Mouse (Mus musculus): Measurements from ENCODE around the gene Tmem25. TPM values are rescaled to one million over a fixed set of nuclear protein-coding genes. Genes with fewer than 3 reads are reported as not detected.

The Tmem25 gene
- polyA plus RNA-seq (2016; fragmentation: Nextera tagmentation; extraction: Ambion mirVana) = 3.8 and 4.1 TPM in 2 replicates

DNA sequence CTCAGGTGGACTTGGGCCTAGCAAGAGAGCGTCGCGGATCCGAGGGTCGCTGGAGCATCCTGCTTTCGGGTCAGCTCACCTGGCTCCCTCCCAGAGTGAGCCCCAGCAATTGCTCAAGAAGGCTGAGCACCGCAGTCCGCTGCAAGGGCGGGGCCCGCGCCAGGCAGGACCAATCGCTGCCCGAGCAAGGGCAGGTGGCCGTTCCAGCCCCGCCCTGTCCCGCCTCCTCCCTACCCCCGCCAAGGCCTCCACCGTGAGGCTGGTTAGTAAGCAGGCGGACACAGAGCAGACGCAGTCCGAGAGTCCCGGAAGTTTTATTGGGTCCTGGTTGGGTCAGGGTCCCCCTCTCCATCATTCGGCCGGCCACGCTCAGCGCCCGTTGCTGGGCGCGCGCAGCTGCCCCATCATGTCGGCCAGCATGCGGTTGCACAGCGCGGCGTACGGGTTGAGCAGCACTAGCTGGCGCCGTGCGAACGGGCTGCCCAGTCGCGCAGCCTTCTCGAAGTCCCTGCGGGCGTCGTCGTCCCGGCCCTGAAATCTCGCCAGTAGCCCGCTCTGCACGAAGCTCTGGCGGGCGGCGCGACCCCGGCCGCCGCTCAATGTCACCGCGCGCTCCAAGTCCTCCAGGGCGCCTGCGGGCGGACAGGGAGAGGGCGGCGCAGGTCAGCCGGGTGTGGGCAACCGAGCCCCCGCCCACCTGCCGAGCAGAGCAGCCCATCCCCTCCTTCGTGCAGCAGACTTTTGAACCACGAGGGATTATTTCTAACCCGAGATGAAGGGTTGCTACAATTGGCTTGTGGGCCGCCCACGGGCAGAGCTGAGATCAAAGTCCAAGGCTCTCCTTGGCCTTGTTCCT lies at the start of gene Tmem25:
Tmem25 (minus strand) TSS at position 206 of the 856 bp plus-strand sequence.
- H3K9ac ChIP-seq = peak within 1 kb of the TSS; percentile 52
- H3K9me3 ChIP-seq = no peaks in the 10 kb centered on the region
- H3K27me3 ChIP-seq = peaks cover 12% of the 10 kb centered on the region
- WGBS = under 1% methylated on average over 75 of the region's 75 CpGs
- H3K27ac ChIP-seq = 0 out of 2 replicates have a peak within 1 kb of the TSS, but pooled peaks have one; percentile 41
- H3K4me3 ChIP-seq = peak within 1 kb of the TSS; percentile 52
- ATAC-seq (ENCODE audit: insufficient number of reproducible peaks, insufficient read depth, low FRiP score, low TSS enrichment) = peak; percentile 94
- peaks cover 13% of the 10 kb centered on the region for H3K4me1 ChIP-seq
- H3K4me2 ChIP-seq (replicated peaks) = peak within 1 kb of the TSS; percentile 95
- H3K36me3 ChIP-seq = no peaks in the 10 kb centered on the region

DNA sequence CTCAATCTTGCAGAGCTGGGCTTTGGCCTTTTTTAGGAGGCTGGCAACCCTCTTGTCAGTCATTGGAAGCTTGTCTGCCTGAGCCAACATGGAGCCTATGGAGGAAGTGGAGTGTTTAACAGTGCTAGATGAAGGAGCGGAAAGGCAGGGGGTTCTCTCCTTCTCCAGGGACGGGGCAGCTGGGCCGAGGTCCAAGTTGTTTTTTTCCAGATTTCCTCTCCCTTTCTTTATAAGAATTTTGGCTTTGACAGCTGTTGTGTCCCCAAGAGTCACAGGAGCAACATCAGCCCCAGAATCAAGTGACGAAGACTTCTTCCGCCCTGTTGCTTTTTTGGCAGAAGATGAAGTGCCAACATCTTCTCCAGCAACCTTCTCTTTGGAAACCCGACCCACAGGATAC lies 48.3 kb upstream of the Tmem25 start:
- H3K4me2 ChIP-seq (replicated peaks) = no peak overlapping the region
- ATAC-seq (ENCODE audit: insufficient number of reproducible peaks, insufficient read depth, low FRiP score, low TSS enrichment) = no peak
- 94% methylated on average over 6 of the region's 6 CpGs for WGBS
- H3K4me3 ChIP-seq = no peak overlapping the region
- no peak overlapping the region for H3K27ac ChIP-seq
- no peak overlapping the region for H3K9ac ChIP-seq
- peaks cover 73% of the 10 kb centered on the region for H3K36me3 ChIP-seq
- no peaks in the 10 kb centered on the region for H3K9me3 ChIP-seq
- no peaks in the 10 kb centered on the region for H3K27me3 ChIP-seq
- H3K4me1 ChIP-seq = no peaks in the 10 kb centered on the region

DNA sequence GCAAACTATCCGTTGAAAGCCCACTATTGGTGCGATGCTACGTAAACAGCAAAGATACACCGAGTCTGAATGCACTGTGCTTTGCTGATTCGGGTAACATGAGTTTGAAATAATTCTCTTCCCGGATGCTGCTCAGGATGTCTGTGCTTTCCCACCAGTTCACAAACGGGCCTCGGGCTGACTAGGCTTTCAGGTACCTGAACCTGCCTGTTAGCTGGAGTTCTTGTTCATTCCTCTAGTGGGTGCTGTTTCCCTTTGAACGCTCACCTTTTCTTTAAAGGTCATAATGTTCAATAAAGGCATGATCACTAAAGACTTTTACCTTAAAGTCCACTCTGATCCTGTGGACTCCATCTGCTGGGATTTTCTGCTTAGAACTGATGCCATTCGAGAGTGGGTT lies 42.1 kb upstream of the Tmem25 start:
- H3K4me1 ChIP-seq = no peaks in the 10 kb centered on the region
- peaks cover 80% of the 10 kb centered on the region for H3K36me3 ChIP-seq
- no peak overlapping the region for H3K4me2 ChIP-seq (replicated peaks)
- 90% methylated on average over 10 of the region's 10 CpGs for WGBS
- no peaks in the 10 kb centered on the region for H3K27me3 ChIP-seq
- H3K27ac ChIP-seq = no peak overlapping the region
- no peak for ATAC-seq (ENCODE audit: insufficient number of reproducible peaks, insufficient read depth, low FRiP score, low TSS enrichment)
- H3K9me3 ChIP-seq = no peaks in the 10 kb centered on the region
- H3K4me3 ChIP-seq = no peak overlapping the region
- H3K9ac ChIP-seq = no peak overlapping the region

DNA sequence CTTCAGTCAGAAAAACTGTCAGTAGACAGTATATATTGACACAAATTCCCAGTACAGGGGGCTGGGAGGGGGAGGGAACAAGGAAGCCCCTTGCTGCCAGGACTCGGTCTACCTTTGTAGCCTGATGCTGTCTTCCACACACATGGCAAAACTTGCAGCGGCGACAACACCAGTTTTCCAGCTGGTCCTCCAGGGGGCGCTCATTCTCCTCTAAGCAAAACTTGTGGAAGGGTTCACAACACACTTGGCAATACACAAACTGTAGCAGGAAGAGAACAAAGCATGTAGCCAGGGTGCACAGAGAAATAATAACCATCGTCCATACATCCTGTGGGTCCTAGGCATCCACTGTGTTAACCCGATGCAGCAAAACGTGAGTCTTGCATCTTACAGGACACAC lies 37.3 kb upstream of the Tmem25 start:
- no peak overlapping the region for H3K27ac ChIP-seq
- H3K27me3 ChIP-seq = no peaks in the 10 kb centered on the region
- WGBS = 54% methylated on average over 7 of the region's 7 CpGs
- H3K9me3 ChIP-seq = no peaks in the 10 kb centered on the region
- no peak overlapping the region for H3K4me3 ChIP-seq
- no peak overlapping the region for H3K9ac ChIP-seq
- no peak overlapping the region for H3K4me2 ChIP-seq (replicated peaks)
- H3K4me1 ChIP-seq = no peaks in the 10 kb centered on the region
- peaks cover 81% of the 10 kb centered on the region for H3K36me3 ChIP-seq
- ATAC-seq (ENCODE audit: insufficient number of reproducible peaks, insufficient read depth, low FRiP score, low TSS enrichment) = no peak

DNA sequence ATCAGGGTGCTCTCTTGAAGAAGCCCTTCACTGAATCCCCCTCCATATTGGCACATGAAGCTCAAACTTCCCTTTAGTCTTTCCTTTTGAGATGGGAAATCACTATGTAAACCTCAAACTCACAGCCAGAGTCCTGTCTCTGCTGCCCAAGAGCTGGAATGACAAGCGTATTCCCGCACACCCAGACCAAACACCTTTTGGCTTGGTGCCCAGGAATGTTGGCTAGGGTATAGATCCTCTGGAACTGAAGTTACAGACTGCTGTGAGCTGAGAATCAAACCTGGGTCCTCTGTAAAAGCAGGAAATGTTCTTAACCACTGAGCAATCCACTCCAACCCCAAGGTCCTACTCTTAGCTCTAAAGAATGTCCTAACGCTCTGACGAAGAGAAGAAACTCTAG lies 33.2 kb upstream of the Tmem25 start:
- Histone ChIP-seq H3K4me3 (no peak overlapping the region), H3K27ac (no peak overlapping the region), H3K9me3 (no peaks in the 10 kb centered on the region), H3K4me1 (no peaks in the 10 kb centered on the region), H3K27me3 (no peaks in the 10 kb centered on the region), H3K4me2 (replicated peaks) (no peak overlapping the region), H3K9ac (no peak overlapping the region), H3K36me3 (peaks cover 86% of the 10 kb centered on the region)
- no peak for ATAC-seq (ENCODE audit: insufficient number of reproducible peaks, insufficient read depth, low FRiP score, low TSS enrichment)
- 89% methylated on average over 4 of the region's 4 CpGs for whole genome bisulfite sequencing

DNA sequence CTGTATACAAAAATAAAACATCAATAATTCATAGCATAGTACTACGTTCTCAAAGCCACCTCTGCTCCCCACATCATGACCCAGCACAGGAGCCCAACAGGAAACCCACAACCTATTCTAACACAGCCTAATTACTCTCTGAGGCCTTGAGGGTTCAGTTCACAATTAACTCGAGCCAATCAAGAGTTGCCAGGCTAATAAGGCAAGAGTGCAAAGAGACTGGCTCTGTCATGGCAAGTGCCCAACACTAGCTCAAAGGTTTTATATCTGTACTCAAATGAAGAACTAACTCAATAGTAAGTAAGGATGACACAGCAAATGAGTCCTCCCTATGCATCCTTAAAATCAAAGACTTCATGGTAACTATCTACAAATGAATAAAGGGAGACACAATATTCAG lies 31.4 kb upstream of the Tmem25 start:
- Histone ChIP-seq H3K9me3 (no peaks in the 10 kb centered on the region), H3K4me3 (no peak overlapping the region), H3K36me3 (peaks cover 94% of the 10 kb centered on the region), H3K4me1 (no peaks in the 10 kb centered on the region), H3K4me2 (replicated peaks) (no peak overlapping the region), H3K27ac (no peak overlapping the region), H3K27me3 (no peaks in the 10 kb centered on the region), H3K9ac (no peak overlapping the region)
- 81% methylated on average over 2 of the region's 2 CpGs for WGBS
- no peak for ATAC-seq (ENCODE audit: insufficient number of reproducible peaks, insufficient read depth, low FRiP score, low TSS enrichment)

DNA sequence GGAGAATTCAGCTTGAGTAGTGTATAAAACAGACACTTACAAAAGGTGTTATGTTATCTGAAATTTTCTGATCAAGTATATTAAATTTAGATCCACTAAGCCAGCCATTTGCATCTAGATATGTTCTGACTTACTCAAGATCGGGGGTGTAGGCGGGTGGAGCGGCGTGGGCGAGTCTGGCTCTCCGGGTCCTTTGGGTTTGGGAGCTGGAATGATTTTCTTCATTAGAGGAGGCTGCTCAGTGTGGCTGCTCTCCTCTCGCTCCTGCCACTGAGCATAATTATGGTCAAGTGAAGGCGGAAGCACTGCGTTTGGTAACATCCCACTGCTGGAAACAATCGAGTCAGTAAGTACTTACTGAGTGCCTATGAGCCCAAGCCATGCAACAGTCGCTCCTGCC lies 29.8 kb upstream of the Tmem25 start:
- H3K27me3 ChIP-seq = no peaks in the 10 kb centered on the region
- H3K27ac ChIP-seq = no peak overlapping the region
- H3K9ac ChIP-seq = no peak overlapping the region
- no peak overlapping the region for H3K4me3 ChIP-seq
- no peaks in the 10 kb centered on the region for H3K9me3 ChIP-seq
- WGBS = 93% methylated on average over 11 of the region's 11 CpGs
- H3K4me1 ChIP-seq = no peaks in the 10 kb centered on the region
- H3K4me2 ChIP-seq (replicated peaks) = no peak overlapping the region
- peaks cover 93% of the 10 kb centered on the region for H3K36me3 ChIP-seq
- ATAC-seq (ENCODE audit: insufficient number of reproducible peaks, insufficient read depth, low FRiP score, low TSS enrichment) = no peak

DNA sequence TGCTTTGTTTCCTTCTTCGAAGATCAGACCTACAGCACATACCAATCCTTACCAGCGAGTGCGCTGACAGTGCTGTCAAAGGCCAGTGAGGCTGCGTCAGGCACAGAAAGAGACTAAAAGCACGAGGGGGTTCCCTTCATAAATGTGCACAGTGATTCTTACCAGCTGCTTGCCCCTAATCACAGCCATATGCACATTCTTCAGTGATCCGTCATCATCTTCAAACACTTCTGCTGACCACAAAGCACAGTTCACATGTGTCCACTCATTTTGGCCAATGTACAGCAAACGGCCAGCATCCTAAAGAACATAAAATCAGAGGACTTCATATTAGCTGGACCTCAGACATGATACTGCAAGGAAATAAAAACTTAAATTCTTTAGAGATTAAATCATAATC lies 27.6 kb upstream of the Tmem25 start:
- H3K36me3 ChIP-seq = peaks cover 93% of the 10 kb centered on the region
- no peak overlapping the region for H3K4me3 ChIP-seq
- no peaks in the 10 kb centered on the region for H3K27me3 ChIP-seq
- H3K9me3 ChIP-seq = no peaks in the 10 kb centered on the region
- WGBS = 55% methylated on average over 7 of the region's 7 CpGs
- H3K4me2 ChIP-seq (replicated peaks) = no peak overlapping the region
- no peak for ATAC-seq (ENCODE audit: insufficient number of reproducible peaks, insufficient read depth, low FRiP score, low TSS enrichment)
- H3K9ac ChIP-seq = no peak overlapping the region
- no peaks in the 10 kb centered on the region for H3K4me1 ChIP-seq
- no peak overlapping the region for H3K27ac ChIP-seq

DNA sequence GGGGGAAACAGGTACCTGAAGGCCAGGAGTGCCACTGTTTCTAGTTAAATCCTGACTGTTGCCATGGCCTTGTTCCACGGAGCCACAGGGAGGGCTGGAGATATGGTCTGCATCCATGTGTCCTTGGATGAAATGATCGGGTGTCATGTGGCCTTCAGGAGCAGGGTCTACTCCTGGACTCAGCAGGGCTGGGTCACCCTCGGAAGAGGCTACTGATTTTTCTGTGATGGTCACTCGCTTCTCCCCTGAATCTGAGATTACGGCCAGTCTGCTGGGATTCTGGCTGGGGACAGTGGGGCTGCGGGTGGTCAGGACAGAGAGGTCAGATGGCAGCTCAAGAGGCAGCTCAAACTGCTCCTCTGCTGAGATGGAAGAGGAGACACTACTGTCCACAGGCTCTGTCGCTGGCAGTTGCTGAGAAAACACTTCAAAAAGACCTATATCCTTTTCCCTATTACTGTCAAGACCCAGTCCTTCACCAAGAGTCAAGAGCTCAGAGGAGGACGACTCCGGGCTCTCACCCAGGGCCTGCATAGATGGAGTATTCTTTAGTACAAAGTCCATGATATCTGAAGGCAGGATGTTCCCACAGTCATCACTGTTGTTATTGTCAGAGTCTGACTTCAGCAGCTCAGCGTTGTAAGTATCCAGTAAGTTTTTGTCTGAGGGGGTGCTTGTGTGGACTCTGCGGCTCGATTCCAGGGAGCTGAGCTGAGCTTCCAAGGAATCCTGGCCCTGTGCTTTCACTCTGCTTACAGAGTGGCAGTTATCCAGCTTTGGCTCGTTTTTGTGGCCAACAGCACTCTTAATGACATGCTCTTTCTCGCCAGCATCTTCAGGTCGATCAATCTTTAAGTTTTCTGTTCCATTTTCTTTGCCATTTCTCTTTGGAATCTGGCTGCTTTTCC lies 21.1 kb upstream of the Tmem25 start:
- H3K27me3 ChIP-seq = no peaks in the 10 kb centered on the region
- H3K4me2 ChIP-seq (replicated peaks) = no peak overlapping the region
- H3K27ac ChIP-seq = no peak overlapping the region
- ATAC-seq (ENCODE audit: insufficient number of reproducible peaks, insufficient read depth, low FRiP score, low TSS enrichment) = no peak
- WGBS = 91% methylated on average over 15 of the region's 15 CpGs
- no peak overlapping the region for H3K9ac ChIP-seq
- peaks cover 98% of the 10 kb centered on the region for H3K36me3 ChIP-seq
- H3K4me3 ChIP-seq = no peak overlapping the region
- no peaks in the 10 kb centered on the region for H3K4me1 ChIP-seq
- no peaks in the 10 kb centered on the region for H3K9me3 ChIP-seq

DNA sequence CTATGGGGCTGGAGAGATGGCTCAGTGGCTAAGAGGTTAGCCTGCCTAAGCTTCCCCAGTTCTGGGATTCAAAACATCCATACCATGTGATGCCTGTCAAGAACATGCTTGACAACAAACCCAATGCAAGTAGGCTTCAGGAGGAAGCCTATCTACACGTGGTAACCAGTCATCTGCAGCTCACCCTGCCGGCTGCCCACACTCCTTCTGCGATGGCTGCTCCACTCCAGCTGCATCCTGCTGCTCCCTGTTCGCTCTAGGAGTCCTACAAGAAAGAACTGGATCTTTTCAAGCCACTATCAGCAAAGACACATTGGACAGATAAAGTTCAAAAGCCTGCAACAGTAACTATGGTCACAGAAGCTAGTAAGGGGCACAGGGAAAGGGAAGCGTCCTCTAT lies 18.4 kb upstream of the Tmem25 start:
- Histone ChIP-seq H3K4me3 (no peak overlapping the region), H3K4me1 (no peaks in the 10 kb centered on the region), H3K27ac (no peak overlapping the region), H3K27me3 (no peaks in the 10 kb centered on the region), H3K4me2 (replicated peaks) (no peak overlapping the region), H3K9ac (no peak overlapping the region), H3K9me3 (no peaks in the 10 kb centered on the region), H3K36me3 (peaks cover 100% of the 10 kb centered on the region)
- no peak for ATAC-seq (ENCODE audit: insufficient number of reproducible peaks, insufficient read depth, low FRiP score, low TSS enrichment)
- 85% methylated on average over 5 of the region's 5 CpGs for WGBS

DNA sequence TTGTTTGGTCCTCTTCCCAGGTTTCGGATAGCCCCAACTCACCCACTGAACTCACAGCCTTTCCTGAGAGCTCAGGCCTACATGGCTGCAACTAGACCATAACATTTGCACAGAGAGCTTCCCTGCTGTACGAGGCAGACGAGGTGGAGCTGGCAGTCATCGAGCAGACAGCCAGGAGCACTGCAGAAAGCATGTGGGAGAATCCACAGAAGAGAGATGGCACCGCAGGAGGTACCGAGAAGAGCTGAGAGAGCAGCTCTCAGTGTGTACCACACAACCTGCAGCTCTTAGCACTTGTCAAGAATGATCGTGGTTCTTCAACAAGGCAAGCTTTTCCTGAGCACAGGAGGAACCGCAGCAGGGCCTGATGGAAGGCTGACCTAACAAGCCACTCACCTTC lies 15.1 kb upstream of the Tmem25 start:
- ATAC-seq (ENCODE audit: insufficient number of reproducible peaks, insufficient read depth, low FRiP score, low TSS enrichment) = no peak
- Histone ChIP-seq H3K4me3 (no peak overlapping the region), H3K9ac (no peak overlapping the region), H3K36me3 (peaks cover 97% of the 10 kb centered on the region), H3K27me3 (no peaks in the 10 kb centered on the region), H3K4me1 (no peaks in the 10 kb centered on the region), H3K4me2 (replicated peaks) (no peak overlapping the region), H3K9me3 (no peaks in the 10 kb centered on the region), H3K27ac (no peak overlapping the region)
- 92% methylated on average over 8 of the region's 8 CpGs for WGBS

DNA sequence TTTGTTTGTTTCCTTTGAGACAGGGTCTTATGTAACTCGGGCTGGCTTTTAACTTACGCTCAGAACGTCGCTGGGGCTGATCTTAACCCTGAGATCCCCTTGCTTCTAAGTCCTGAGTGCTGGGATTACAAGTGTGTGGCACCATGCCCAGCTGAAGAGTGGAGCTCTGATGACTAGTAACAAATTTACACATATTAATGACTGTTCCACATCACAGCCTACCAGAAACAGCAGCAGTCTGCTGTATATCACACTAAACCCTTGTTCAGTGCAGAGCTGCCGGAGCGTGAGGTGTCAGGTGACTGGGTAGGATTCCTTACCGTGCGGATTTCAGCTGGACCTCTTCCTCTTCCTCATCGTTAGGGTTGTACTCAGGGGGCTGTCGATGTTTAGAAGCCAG lies 11.2 kb upstream of the Tmem25 start:
- Histone ChIP-seq H3K27ac (no peak overlapping the region), H3K4me2 (replicated peaks) (no peak overlapping the region), H3K36me3 (peaks cover 95% of the 10 kb centered on the region), H3K9me3 (no peaks in the 10 kb centered on the region), H3K27me3 (no peaks in the 10 kb centered on the region), H3K4me3 (no peak overlapping the region), H3K9ac (no peak overlapping the region), H3K4me1 (no peaks in the 10 kb centered on the region)
- ATAC-seq (ENCODE audit: insufficient number of reproducible peaks, insufficient read depth, low FRiP score, low TSS enrichment) = no peak
- 87% methylated on average over 10 of the region's 10 CpGs for WGBS

All from embryonic facial prominence, embryonic 12.5 days (tissue).